Mouse (Mus musculus): Measurements from ENCODE around the gene H2-Ke6.
"Not testable (repeated sequence)": the region's sequence is repeated elsewhere in the genome, so short reads cannot be mapped to it uniquely, and the experiment has no call there.

H2-Ke6 gene

DNA sequence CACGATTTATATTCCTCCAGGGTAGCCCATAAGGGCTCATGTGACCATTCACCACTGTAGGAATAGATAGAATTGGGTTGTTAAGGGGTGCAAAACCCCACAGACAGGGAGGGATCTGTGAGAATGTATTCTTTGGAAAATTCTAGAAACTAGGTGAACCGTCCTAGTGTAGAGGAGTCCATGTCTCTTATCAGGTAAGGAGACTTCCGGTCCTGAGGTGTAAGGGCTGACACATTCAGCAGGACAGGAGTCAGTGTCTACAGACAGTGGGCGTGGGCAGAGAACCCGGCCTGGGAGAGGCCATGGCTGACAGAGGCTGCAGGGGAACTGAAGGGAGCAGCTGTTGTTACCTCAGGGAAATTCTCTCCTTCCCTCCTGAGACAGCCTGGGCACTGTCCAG, 29.2 kb downstream of the H2-Ke6 start:
- not testable (repeated sequence) for DNase-seq (ENCODE audit: low spot score in 2 of 2)

DNA sequence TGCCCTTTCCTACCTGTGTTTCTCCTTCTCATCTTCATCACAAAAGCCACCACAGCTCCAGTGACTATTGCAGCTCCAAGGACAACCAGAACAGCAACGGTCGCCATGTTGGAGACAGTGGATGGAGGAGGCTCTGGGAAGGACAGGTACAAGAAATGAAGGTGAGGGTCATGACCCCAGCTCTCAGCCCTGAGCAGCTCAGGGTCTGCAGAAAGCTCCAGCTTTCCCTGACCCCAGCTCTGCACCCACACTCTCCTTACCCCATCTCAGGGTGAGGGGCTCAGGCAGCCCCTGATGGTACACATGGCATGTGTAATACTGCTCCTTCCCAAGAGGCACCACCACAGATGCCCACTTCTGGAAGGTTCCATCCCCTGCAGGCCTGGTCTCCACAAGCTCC, 30.8 kb downstream of the H2-Ke6 start:
- not testable (repeated sequence) for DNase-seq (ENCODE audit: low spot score in 2 of 2)

DNA sequence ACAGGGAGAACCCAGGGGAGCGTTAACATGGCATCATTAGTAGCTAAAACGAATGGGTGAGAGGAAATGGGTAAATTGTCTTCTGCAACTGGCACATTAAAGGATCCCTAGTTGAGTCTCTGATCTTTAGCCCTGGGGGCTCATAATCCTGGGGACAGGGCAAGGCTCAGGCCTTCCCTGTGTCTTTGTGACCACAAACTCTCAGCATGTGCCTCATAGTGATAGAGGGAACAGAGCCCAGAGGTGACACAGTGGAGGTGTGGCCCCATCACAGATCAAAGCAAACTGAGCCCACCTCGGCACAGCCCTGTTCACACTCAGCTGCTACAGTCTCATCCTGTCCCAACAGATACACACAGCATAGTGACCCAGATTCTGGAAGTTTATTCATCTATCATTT, 32.2 kb downstream of the H2-Ke6 start:
- no peak for DNase-seq (ENCODE audit: low spot score in 2 of 2)

DNA sequence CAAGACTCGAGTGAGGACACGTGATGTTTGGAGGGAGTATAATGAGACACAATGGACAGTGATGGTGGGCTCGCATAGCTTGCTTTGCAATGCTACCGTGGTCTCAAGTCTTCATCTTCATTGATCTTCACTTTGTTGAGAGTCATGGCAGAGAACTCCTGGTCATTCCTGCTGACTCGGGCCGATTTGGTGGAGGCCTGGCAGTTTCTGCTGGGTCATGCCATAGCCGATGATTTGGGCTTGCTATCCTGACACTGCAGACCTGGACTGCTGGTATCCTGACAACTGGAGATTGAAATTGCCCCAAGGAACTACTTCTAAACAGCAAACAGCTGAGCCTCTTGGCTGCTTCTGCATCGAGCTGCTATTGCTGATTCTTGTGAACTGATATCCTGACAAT, 32.9 kb downstream of the H2-Ke6 start:
- DNase-seq (ENCODE audit: low spot score in 2 of 2): no peak

DNA sequence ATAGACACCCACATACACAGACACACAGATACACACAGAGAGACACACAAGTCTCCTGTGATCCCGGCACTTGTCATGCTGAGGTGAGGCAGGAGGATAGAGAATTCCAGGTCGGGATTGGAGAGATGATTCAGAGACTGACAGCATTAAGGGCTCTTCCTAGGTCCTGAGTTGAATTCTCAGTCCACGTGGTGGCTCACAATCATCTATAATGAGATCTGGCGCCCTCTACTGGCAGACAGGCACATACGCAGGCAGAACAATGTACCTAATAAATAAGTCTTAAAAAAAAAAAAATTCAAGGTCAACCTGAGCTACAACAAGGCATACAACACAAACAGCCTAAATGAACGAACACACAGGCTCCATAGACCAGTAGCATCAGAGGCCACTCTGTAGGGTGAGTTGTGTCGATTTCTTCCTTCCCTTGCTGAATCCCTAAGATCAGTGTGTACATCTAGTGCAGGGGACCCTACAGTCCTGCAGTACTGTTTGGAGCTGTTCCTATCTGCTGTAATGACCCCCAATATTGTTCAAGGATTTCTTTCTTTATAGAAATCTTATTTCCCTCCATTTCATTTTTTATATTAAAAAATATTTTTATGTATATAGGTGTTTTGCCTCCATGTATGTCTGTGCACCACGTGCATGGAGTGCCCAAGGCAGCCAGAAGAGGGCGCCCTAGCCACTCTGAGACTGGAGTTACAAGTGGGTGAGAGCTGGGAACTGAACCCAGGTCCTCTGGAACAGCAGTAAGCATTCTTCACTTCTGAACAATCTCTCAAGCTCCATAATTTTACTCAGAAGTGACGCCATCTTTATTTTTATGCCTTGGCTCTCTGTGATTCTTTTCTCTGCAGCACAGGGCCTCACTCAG, 35.8 kb downstream of the H2-Ke6 start:
- no peak for DNase-seq (ENCODE audit: low spot score in 2 of 2)

DNA sequence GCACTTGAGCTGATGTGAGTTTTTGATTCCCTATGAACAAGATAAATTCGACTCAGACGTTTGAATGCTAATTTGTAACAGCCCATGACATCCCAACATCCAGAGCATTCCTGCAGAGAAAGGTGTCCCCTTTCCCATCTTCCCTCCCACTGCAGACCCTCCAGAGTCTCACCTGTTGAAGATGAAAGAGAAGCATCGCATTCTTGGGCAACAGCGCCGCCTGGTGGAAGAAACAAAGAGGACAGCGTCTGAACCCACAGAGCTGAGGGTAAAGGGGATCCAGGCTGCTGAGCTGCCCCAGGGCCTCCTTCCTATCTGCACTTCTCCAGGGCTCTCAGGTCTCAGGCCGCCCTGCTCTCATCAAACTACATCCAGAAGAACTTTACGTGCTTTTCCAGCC, 45.7 kb downstream of the H2-Ke6 start:
- DNase-seq (ENCODE audit: low spot score in 2 of 2): peak in 1 of 2 experiments; percentile 45

DNA sequence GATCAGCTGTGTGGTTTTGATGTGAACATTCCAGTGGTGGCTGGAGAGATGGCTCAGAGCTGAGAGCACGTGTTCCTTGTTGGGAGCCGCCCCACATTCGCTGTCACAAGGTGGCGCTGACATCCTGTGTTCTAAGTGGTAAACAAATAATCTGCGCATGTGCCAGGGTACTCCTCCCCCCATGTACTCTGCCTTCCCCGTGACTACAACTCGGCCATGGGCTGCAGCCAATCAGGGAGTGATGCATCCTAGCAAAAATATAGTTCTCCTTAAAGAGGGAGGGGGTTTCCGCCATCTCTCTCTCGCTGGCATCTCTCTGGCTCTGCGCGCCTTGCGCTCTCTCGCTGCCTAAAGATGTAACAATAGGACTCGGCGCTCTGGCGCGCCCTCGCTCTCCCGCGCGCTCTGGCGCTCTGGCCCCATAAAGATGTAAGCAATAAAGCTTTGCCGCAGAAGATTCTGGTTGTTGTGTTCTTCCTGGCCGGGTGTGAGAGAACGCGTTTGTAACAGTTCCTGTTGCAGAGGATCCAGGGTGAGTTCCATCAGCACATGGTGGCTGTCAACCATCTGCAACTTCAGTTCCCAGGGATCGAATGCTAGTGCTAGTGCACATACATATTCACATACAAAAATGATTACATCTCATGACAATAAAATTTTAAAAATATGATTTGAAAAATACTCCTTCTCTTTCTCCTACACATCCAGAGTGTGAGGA, 46.5 kb downstream of the H2-Ke6 start:
- peak; percentile 46 to 82 for DNase-seq (ENCODE audit: low spot score in 2 of 2)

DNA sequence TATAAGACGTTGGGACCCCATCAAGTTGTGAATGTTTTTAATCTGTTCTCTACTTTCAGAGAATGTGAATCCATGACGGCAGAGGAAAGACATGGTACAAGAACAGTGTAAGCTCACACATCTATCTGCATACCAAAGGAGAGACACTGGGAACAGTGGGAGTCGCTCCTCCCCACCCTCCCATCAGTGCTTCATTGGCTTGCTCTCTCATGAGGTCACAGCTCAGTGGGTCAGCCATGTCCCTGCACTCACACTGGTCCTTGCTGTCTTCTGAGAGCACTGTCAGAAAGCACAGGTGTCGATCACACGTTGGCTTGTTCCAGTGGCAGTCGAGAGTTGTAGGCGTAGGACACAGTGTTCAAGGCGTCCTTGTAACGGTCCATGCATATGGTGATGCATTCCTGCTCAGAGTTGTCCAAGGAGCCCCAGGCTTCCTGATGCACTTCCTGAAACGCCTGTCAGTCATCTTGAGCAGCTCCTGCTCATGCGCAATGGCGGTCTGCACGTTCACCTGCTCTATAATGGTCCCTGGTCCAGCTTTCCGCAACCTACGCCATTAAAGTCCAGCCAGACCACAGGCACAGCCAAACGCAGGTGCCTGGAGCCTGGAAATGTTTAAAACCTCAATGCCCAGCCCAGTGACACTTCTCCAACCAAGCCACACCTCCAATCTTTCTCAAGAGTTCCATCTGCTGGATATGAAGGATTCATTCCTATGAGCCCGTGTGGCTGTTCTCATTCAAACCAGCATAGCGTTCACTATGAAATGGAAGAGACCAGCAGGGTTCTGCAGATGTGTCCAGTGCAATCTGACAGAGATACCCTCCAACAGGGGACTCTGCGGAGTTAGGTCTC, 47.5 kb downstream of the H2-Ke6 start:
- DNase-seq (ENCODE audit: low spot score in 2 of 2): no peak

DNA sequence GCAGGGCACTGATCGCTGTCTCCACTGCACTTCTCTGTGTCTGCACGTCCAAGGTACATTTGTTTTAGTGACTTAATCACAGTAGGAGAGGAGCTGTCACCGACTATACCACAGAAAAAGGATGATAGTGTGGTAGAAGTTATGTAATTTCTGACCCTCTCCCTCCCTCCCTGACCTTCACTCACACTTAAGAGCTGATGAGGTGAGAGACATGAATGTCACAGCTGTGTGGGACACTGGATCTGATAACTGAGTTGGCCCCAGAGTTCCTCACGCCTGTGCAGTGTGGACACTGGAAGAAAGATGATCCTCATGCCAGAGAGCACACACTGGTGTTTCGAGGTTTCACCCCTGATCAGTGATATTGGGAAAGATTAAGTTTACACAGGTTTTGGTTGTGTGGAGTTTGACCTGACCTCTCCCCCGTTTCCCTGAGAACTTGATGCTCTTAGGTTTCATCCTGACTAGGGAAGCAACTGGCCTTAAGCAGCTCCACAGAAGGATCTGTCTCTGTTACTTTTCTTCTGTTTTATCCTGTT, 48.3 kb downstream of the H2-Ke6 start:
- DNase-seq (ENCODE audit: low spot score in 2 of 2): no peak

DNA sequence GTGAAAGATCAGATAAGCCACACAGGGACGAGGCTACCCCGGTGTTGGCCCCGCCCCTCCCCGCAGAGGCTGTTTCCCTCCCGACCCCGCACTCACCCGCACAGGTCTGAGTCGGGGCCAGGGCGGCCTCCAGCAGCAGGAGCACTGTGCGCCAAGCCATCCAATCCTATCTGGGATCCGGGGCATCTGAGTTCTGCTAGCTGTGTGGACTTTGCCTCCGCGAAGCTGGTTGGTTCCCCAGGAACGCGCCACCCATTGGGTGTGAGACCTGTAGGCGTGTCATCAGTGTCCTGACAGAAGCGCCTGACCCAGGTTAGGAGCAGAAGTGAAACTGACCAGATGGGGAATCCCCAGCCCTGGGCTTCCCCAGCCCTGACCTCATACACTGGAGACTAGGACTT, 49.2 kb downstream of the H2-Ke6 start:
- peak; percentile 67 to 80 for DNase-seq (ENCODE audit: low spot score in 2 of 2)

DNA sequence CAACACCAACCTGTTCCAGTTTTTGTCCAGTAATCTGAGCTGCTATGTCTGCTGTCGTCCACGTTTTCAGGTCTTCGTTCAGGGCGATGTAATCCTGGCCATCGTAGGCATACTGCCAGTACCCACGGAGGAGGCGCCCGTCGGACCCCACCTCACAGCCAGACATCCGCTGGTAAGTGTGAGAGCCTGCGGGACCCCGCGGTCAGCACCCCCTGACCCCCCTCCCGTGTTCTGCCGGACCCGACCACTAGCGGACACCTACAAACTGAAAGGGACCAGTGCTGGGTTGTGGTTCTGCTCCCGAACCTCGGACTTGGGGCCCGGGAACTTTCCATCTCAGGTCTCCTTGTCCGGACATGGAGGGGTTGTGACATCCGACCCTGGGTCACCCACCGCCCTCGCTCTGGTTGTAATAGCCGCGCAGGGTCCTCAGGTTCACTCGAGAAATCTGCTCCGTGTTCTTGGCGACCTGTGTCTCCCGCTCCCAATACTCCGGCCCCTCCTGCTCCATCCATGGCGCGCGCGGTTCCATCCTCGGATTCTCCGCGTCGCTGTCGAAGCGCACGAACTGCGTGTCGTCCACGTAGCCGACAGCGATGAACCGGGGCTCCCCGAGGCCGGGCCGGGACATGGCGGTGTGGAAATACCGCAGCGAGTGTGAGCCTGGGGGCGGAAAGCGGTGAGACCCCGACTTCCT, 49.9 kb downstream of the H2-Ke6 start:
- no peak for DNase-seq (ENCODE audit: low spot score in 2 of 2)
